Mouse (Mus musculus) liver, embryonic 16.5 days (tissue): ENCODE measurements around the gene Cacna2d1. TPM values are rescaled to one million over a fixed set of nuclear protein-coding genes. Genes with fewer than 3 reads are reported as not detected.

Experiments used
- ATAC-seq: fragments of 200-750 bp; cut with Nextera tagmentation; 2 replicates; pipeline ENCODE4 v1.8.0; 2017; ENCODE audit warnings: low read depth, mild to moderate bottlenecking, moderate number of reproducible peaks, moderate library complexity
- H3K27ac ChIP-seq: fragments of 300-500 bp; sonication (generic); 2 replicates; pipeline ENCODE4 v1.5.1; 2014; ENCODE audit warnings: mild to moderate bottlenecking, low read length
- H3K27me3 ChIP-seq: fragments of 300-500 bp; sonication (generic); 2 replicates; pipeline ENCODE4 v1.6.1; 2014; ENCODE audit warnings: low read depth, low read length, mixed read lengths; ENCODE audit not compliant: control insufficient read depth, insufficient read depth
- H3K36me3 ChIP-seq: fragments of 300-500 bp; sonication (generic); 2 replicates; pipeline ENCODE4 v1.6.1; 2014; ENCODE audit warnings: mild to moderate bottlenecking; ENCODE audit not compliant: control insufficient read depth, insufficient read depth
- H3K4me1 ChIP-seq: fragments of 300-500 bp; sonication (generic); 2 replicates; pipeline ENCODE4 v1.6.1; 2014; ENCODE audit warnings: low read depth, low read length, mixed read lengths; ENCODE audit not compliant: control insufficient read depth
- H3K4me2 ChIP-seq: fragments of 300-500 bp; sonication (generic); 2 replicates; pipeline ENCODE4 v1.6.1; 2014; ENCODE audit warnings: low read depth, low read length, mixed read lengths
- H3K4me3 ChIP-seq: fragments of 300-500 bp; sonication (generic); 2 replicates; pipeline ENCODE4 v1.5.1; 2014; ENCODE audit warnings: low read depth, mild to moderate bottlenecking, low read length
- H3K9ac ChIP-seq: fragments of 300-500 bp; sonication (generic); 2 replicates; pipeline ENCODE4 v1.6.1; 2014; ENCODE audit warnings: low read depth, low read length
- H3K9me3 ChIP-seq: fragments of 300-500 bp; sonication (generic); replicated peaks from 2 replicates; pipeline ENCODE4 v1.6.1; 2016; ENCODE audit warnings: low read length; ENCODE audit not compliant: control insufficient read depth
- WGBS: fragments of 180-500 bp; shearing (Covaris S2); extraction: QIAGEN DNeasy Blood & Tissue Kit; methylation state at CpG from one replicate; pipeline ENCODE4 v1.1.7; 2014; ENCODE audit not compliant: insufficient replicate concordance; 5-methylcytosine and 5-hydroxymethylcytosine counted together
- polyA plus RNA-seq: library from polyadenylated mRNA; unstranded; fragments of >200 nt; fragmentation: Nextera tagmentation; extraction: Ambion mirVana; gene quantifications from 2 replicates; pipeline ENCODE4 v1.2.1, GENCODE M21; 2015

Cacna2d1 gene
- polyA plus RNA-seq, 1 experiment from 2014 or later = 0.53 TPM

DNA sequence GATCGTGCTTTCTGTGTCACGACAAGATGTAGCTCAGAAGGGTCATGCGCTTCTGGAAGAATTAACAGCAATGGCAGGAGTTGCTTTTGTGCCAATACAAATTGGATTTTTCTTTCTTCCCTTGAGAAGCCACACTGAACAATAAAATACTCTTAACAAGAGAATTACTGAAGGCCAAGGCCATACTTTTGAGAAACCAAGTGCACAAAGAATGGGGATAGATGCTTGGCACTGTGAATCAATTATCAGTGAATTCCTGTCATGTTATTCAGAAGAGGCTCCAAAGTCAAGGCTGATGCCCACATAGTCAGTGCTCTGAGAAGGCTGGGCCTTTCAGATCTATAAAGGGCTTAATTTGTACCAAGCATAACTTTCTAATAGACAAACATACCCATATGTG is 305.8 kb downstream of the Cacna2d1 start:
- no peaks in the 10 kb centered on the region for H3K4me1 ChIP-seq
- no peaks in the 10 kb centered on the region for H3K27me3 ChIP-seq
- no peaks in the 10 kb centered on the region for H3K9me3 ChIP-seq
- WGBS = 76% methylated on average over 3 of the region's 3 CpGs
- no peak overlapping the region for H3K4me3 ChIP-seq
- H3K9ac ChIP-seq = no peak overlapping the region
- no peak overlapping the region for H3K27ac ChIP-seq
- ATAC-seq = no peak
- H3K4me2 ChIP-seq = no peak overlapping the region
- H3K36me3 ChIP-seq = no peaks in the 10 kb centered on the region

DNA sequence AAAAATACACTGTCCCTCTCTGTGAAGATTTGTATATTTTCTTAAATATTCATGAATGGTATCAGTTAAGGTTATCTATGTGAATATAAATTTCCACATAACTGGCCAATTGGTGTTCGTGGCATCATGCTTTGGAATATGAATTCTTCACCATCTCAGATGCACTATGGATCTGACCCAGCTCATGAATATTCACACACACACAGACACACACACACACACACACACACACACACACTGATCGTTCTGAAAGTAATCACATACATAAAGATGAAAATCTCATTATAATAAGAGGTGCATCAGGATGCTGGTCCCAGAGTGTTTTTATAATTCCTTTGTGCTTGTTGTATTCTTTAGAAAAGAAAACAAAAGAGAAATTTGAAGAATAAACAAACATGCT is 309.1 kb downstream of the Cacna2d1 start:
- Histone ChIP-seq H3K9ac (no peak overlapping the region), H3K9me3 (no peaks in the 10 kb centered on the region), H3K27ac (no peak overlapping the region), H3K36me3 (no peaks in the 10 kb centered on the region), H3K4me1 (no peaks in the 10 kb centered on the region), H3K27me3 (no peaks in the 10 kb centered on the region), H3K4me3 (no peak overlapping the region), H3K4me2 (no peak overlapping the region)
- 48% methylated on average over 2 of the region's 2 CpGs for WGBS
- no peak for ATAC-seq

DNA sequence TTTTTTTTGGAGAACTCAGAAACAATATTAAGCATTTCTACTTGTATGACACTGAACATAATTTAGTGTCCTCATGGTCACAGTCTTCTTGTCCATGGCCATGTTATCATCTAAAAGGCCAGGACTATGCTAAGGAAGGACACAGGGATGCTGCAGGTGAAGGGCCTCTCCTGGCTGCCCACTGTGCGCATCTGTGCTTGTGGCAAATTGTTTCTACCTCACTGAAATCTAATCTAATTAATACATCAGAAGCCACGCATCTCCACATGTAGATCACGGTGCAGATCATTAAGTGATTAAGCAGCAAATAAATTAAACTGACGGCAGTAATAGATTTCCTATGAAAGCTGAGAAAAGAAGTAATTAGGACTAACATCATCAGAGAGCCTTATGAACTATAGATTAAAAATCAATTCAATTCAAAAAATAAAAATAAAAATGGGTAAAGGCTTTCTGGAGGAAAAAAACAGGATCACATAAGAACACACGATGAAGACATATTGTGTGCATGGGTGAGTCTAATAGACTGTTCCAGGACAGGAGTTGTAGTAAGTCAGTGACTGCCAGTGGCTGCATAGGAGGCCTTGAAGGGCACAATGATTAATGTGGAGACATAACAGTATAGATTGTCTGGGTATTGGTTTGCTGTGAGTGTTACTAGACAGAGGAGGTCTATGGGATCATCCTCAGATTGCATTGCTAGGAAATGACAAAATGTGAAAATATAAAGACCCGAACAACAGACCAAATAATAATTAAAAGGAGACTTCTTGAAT is 318.4 kb downstream of the Cacna2d1 start:
- no peak for ATAC-seq
- Histone ChIP-seq H3K27me3 (no peaks in the 10 kb centered on the region), H3K9me3 (no peaks in the 10 kb centered on the region), H3K4me1 (no peaks in the 10 kb centered on the region), H3K36me3 (no peaks in the 10 kb centered on the region), H3K4me3 (no peak overlapping the region), H3K27ac (no peak overlapping the region), H3K4me2 (no peak overlapping the region), H3K9ac (no peak overlapping the region)
- 68% methylated on average over 6 of the region's 6 CpGs for WGBS

DNA sequence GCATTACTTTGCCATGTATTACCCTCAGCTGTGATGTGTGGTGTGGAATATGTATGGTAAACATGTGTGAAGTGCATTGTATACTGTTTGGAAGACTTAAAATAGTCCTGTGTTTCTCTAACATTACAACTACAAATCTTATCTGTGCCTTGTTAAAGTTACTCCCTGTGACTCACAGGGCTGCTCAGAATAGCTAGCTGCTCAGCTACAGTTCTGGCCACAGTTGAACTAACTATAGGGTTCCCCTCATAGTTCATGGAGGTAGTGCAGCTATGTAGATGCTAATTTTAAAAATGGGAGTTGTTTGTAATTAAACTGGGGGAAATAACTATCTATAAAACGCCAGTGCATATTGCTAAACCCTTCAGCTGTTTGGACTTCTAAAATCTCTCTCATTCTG is 319.3 kb downstream of the Cacna2d1 start:
- no peak overlapping the region for H3K4me2 ChIP-seq
- no peak overlapping the region for H3K9ac ChIP-seq
- H3K9me3 ChIP-seq = no peaks in the 10 kb centered on the region
- no peaks in the 10 kb centered on the region for H3K27me3 ChIP-seq
- H3K27ac ChIP-seq = no peak overlapping the region
- no peaks in the 10 kb centered on the region for H3K36me3 ChIP-seq
- H3K4me1 ChIP-seq = no peaks in the 10 kb centered on the region
- H3K4me3 ChIP-seq = no peak overlapping the region
- no peak for ATAC-seq
- WGBS = 57% methylated on average over 1 of the region's 1 CpGs

DNA sequence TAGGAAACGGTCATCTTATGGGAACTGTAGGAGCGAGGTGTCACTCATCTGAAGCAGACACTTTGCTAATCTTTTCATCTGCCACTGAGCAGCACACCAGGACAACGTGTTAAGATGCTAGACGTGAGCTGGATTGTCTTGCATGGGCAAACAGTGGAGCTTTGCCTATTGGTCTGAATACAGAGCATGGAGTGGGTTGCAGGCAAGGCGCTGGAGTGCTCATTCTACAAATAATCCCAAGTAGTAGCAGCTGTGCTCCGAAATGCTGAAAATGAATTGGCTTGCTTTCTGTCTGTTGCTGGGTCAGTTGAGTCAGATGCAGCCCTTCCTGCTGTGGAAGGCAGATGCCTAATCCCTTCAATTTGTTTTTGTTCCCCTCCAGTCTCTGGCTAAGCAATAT is 330.9 kb downstream of the Cacna2d1 start:
- Histone ChIP-seq H3K4me3 (no peak overlapping the region), H3K9me3 (no peaks in the 10 kb centered on the region), H3K27me3 (no peaks in the 10 kb centered on the region), H3K4me2 (no peak overlapping the region), H3K4me1 (no peaks in the 10 kb centered on the region), H3K9ac (no peak overlapping the region), H3K27ac (no peak overlapping the region), H3K36me3 (no peaks in the 10 kb centered on the region)
- 50% methylated on average over 6 of the region's 6 CpGs for WGBS
- no peak for ATAC-seq

DNA sequence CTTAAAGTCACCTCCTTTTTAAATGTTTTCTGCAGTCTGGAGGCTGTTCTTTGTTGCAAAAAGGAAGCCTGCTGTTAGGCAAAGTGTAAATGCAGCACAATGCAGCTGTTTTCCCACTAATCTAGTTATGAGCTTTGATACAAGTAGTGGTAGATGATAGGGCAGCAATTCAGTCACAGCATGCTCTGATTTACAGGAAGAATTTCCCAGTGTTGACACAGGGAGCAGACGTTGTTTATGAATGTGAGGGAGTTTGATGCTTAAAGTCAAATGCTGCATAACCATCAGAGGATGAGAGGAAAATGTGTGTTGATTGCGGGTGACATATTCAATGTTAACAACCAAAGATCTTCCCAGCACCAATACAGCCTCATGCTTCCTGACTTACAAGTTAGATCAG is 342.6 kb downstream of the Cacna2d1 start:
- H3K9me3 ChIP-seq = no peaks in the 10 kb centered on the region
- H3K4me2 ChIP-seq = no peak overlapping the region
- no peaks in the 10 kb centered on the region for H3K4me1 ChIP-seq
- no peak overlapping the region for H3K27ac ChIP-seq
- H3K4me3 ChIP-seq = no peak overlapping the region
- ATAC-seq = no peak
- H3K9ac ChIP-seq = no peak overlapping the region
- 54% methylated on average over 2 of the region's 2 CpGs for WGBS
- no peaks in the 10 kb centered on the region for H3K36me3 ChIP-seq
- no peaks in the 10 kb centered on the region for H3K27me3 ChIP-seq

DNA sequence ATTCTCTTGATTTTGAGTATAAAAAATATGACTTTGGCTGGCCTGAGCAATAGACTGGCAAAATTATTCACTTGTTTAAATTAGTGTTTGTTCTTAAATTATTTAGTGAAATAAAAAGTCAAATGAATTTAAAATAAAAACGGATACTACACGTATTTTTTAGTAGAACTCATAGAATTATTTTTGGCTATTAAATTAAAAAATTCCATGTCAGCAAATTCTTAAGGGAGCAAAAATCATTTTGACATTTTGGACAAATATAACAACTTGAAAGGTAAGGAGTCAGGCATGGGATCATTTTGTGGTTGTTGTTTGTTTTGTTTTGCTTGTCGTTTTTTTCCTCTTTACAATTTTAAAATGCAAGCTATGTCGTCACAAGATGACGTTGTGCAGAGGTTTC is 346.7 kb downstream of the Cacna2d1 start:
- Histone ChIP-seq H3K4me1 (no peaks in the 10 kb centered on the region), H3K4me2 (no peak overlapping the region), H3K27ac (no peak overlapping the region), H3K4me3 (no peak overlapping the region), H3K9ac (no peak overlapping the region), H3K9me3 (no peaks in the 10 kb centered on the region), H3K36me3 (no peaks in the 10 kb centered on the region), H3K27me3 (no peaks in the 10 kb centered on the region)
- WGBS = 54% methylated on average over 5 of the region's 5 CpGs
- ATAC-seq = no peak

DNA sequence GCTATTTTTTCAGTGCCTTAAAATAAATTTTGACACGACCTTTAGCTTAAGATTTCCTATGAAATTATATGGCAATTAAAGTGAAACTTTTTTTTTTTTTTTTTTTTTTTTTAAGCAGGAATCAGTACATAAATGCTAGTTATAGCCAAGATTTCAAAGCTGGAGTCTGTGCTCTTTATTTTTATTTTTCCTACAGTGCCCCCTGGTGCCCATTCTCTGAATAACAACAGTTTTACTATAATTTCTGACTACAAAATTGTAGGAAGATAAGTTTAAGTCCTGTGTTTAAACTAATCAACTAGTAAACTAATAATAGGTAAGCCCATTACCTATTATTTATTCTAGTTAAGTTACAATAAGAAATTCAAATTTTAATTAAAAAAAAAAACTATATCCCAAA is 358.7 kb downstream of the Cacna2d1 start:
- no peak for ATAC-seq
- Histone ChIP-seq H3K9ac (no peak overlapping the region), H3K36me3 (no peaks in the 10 kb centered on the region), H3K9me3 (no peaks in the 10 kb centered on the region), H3K4me1 (no peaks in the 10 kb centered on the region), H3K4me2 (no peak overlapping the region), H3K27me3 (no peaks in the 10 kb centered on the region), H3K4me3 (no peak overlapping the region), H3K27ac (no peak overlapping the region)
- 18% methylated on average over 1 of the region's 1 CpGs for WGBS

DNA sequence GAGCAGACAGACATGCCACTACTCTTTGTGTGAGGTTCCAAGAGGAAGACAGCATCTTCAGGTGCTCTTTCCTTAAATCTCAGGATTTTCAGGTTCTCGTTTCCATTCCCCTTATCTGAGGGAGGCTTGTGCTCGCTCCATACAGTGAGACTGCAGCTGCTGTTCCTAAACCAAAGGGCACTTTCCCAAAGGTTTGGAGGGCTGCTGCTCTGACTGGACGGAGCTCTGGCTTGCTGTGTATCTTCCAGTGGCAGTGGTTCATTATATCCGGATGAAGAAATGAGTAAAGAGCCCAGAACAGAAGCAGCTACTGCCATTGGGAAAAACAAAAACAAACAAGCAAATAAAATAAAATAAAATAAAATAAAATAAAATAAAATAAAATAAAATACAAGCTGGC is 359.3 kb downstream of the Cacna2d1 start:
- no peaks in the 10 kb centered on the region for H3K9me3 ChIP-seq
- H3K36me3 ChIP-seq = no peaks in the 10 kb centered on the region
- H3K4me1 ChIP-seq = no peaks in the 10 kb centered on the region
- H3K27ac ChIP-seq = no peak overlapping the region
- no peaks in the 10 kb centered on the region for H3K27me3 ChIP-seq
- H3K4me2 ChIP-seq = no peak overlapping the region
- WGBS = 42% methylated on average over 4 of the region's 4 CpGs
- no peak overlapping the region for H3K4me3 ChIP-seq
- H3K9ac ChIP-seq = no peak overlapping the region
- no peak for ATAC-seq
